ENCODE assay signal across 7 mouse cellular contexts in the genomic region with DNA sequence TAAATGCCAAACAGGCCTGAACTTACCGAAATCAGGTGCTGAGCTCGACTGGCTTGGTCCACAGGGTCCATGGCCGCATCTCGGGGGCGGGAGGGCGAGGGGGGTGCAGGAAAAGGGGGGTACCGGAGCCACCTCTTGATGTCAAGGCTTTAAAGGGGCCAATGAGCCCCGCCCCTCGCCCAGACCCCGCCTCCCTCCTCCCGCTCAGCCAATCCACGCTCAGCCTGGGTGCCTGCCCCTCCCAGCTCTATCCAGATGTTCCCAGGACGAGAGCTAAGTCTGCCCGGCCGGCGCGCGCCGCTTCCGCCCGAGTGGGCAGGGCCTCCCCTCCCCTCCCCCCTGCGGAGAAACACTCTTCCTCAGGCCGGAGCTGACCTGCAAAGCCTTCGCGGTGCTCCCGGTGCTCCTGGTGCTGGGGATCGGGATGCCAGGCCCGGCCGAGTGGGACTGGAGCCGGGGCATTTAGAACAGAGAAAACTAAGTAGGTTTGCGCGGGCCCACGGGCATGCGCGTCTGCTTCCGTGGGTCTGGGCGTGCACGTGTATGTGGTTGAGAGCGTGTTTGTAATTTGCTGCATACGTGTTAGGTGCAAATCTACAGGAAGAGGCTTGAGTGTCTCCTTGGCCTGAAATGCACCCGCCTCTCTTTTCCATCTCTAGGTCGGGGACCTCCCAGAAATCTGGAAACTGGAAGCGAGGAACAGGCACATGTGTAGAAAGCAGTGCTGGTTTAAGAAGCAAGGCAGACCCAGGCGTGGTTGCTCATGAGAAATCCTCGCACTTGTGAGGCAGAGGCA. TPM values are rescaled to one million over a fixed set of nuclear protein-coding genes. Genes with fewer than 3 reads are reported as not detected.
A peak's percentile ranks its signal among the peaks of the same experiment; 100 is the strongest.
DNase-seq lines count a peak whose midpoint lies in the region; ATAC-seq and TF ChIP-seq lines count a peak whose summit lies in the region.

A gene (minus strand): TSS at position 143 of the 796 bp plus-strand sequence.

- peak within 1 kb of the TSS; percentile 72 for H3K27ac ChIP-seq in intestine, postnatal 0 days (ENCODE audit: low read depth, low read length)
- H3K27ac ChIP-seq in limb, embryonic 11.5 days (replicated peaks; ENCODE audit: low read depth, low read length): peak within 1 kb of the TSS; percentile 85
- peak within 1 kb of the TSS; percentile 89 for H3K27ac ChIP-seq in midbrain, embryonic 14.5 days (replicated peaks; ENCODE audit: low read depth, low read length)

- ATAC-seq in intestine, postnatal 0 days: peak; percentile 92
- ATAC-seq in limb, embryonic 11.5 days (ENCODE audit: insufficient number of reproducible peaks, low FRiP score, low TSS enrichment, low read depth): peak; percentile 94
- peak; percentile 95 for ATAC-seq in midbrain, embryonic 14.5 days (ENCODE audit: low FRiP score, low TSS enrichment)

- H3K27me3 ChIP-seq in intestine, postnatal 0 days (replicated peaks; ENCODE audit: control insufficient read depth, insufficient read depth, low read length): no peaks in the 10 kb centered on the region
- no peaks in the 10 kb centered on the region for H3K27me3 ChIP-seq in limb, embryonic 11.5 days (ENCODE audit: control insufficient read depth, insufficient read depth, low read length)
- H3K27me3 ChIP-seq in midbrain, embryonic 14.5 days (ENCODE audit: control insufficient read depth, insufficient read depth, low read length): no peaks in the 10 kb centered on the region

- peak within 1 kb of the TSS; percentile 50 for H3K9ac ChIP-seq in intestine, postnatal 0 days (ENCODE audit: low read depth, low read length)
- peak within 1 kb of the TSS; percentile 78 for H3K9ac ChIP-seq in limb, embryonic 11.5 days (ENCODE audit: low read length)
- peak within 1 kb of the TSS; percentile 74 for H3K9ac ChIP-seq in midbrain, embryonic 14.5 days (replicated peaks; ENCODE audit: low read length)

- DNase-seq in adrenal gland, adult 8-10 months: peak; percentile 92
- DNase-seq in embryo, embryonic 11.5 days (ENCODE audit: low read depth, low spot score): peak; percentile 92
- peak; percentile 93 to 94 for DNase-seq in gastrocnemius, postnatal 4 days (ENCODE audit: low spot score in 2 of 2)
- peak; percentile 97 for DNase-seq in limb, embryonic 11.5 days (ENCODE audit: low spot score)
- peak; percentile 95 for DNase-seq in midbrain, embryonic 14.5 days
- peak; percentile 84 to 91 for DNase-seq in spleen, adult 18-20 months

- under 1% methylated on average over 42 of the region's 45 CpGs for WGBS in intestine, postnatal 0 days
- WGBS in limb, embryonic 11.5 days: under 1% methylated on average over 45 of the region's 45 CpGs
- under 1% methylated on average over 38 of the region's 45 CpGs for WGBS in midbrain, embryonic 14.5 days

- no peaks in the 10 kb centered on the region for H3K36me3 ChIP-seq in intestine, postnatal 0 days (ENCODE audit: control insufficient read depth, insufficient read depth)
- H3K36me3 ChIP-seq in limb, embryonic 11.5 days (ENCODE audit: control insufficient read depth, insufficient read depth, low read length): no peaks in the 10 kb centered on the region
- peaks cover 2% of the 10 kb centered on the region; the same call in 1 of the 2 replicates for H3K36me3 ChIP-seq in midbrain, embryonic 14.5 days (ENCODE audit: control insufficient read depth, insufficient read depth, low read length)

- no peaks in the 10 kb centered on the region for H3K9me3 ChIP-seq in intestine, postnatal 0 days (ENCODE audit: control insufficient read depth)
- no peaks in the 10 kb centered on the region for H3K9me3 ChIP-seq in limb, embryonic 11.5 days (ENCODE audit: control insufficient read depth, low read length)
- H3K9me3 ChIP-seq in midbrain, embryonic 14.5 days (ENCODE audit: control insufficient read depth, low read length): no peaks in the 10 kb centered on the region

- no peaks in the 10 kb centered on the region for H3K4me1 ChIP-seq in intestine, postnatal 0 days (replicated peaks; ENCODE audit: control insufficient read depth, insufficient read depth, low read length)
- H3K4me1 ChIP-seq in limb, embryonic 11.5 days (ENCODE audit: control insufficient read depth, insufficient read depth, low read length): peaks cover 23% of the 10 kb centered on the region
- peaks cover 32% of the 10 kb centered on the region for H3K4me1 ChIP-seq in midbrain, embryonic 14.5 days (ENCODE audit: control insufficient read depth, insufficient read depth, low read length)

- H3K4me3 ChIP-seq in intestine, postnatal 0 days (ENCODE audit: low read depth, low read length): peak within 1 kb of the TSS; percentile 69
- peak within 1 kb of the TSS; percentile 88 for H3K4me3 ChIP-seq in limb, embryonic 11.5 days (ENCODE audit: low read depth, low read length)
- peak within 1 kb of the TSS; percentile 87 for H3K4me3 ChIP-seq in midbrain, embryonic 14.5 days (replicated peaks; ENCODE audit: low read depth, low read length)

- peak within 1 kb of the TSS; percentile 82 for H3K4me2 ChIP-seq in intestine, postnatal 0 days (replicated peaks; ENCODE audit: low read depth)
- H3K4me2 ChIP-seq in limb, embryonic 11.5 days (ENCODE audit: low read depth, severe bottlenecking): peak within 1 kb of the TSS; percentile 68
- H3K4me2 ChIP-seq in midbrain, embryonic 14.5 days (ENCODE audit: low read length): peak within 1 kb of the TSS; percentile 84

- TF ChIP-seq CTCF in intestine, postnatal 0 days (IDR thresholded peaks at IDR 0.05; ENCODE audit: low read depth): no peak

RNA-seq across cellular contexts. Expression of the gene that starts here (rescaled TPM):
- total RNA-seq in adrenal gland, adult 8-10 months (2022): 10 to 100 TPM; 20.2 to 54.8 (median 28.3) TPM
- total RNA-seq in gastrocnemius, postnatal 4 days (2021): 10 to 100 TPM; 37.2 to 39.4 TPM
- polyA plus RNA-seq in intestine, postnatal 0 days (2015; fragmentation: Nextera tagmentation; extraction: Ambion mirVana): 1.8 and 2.1 TPM in 2 replicates
- polyA plus RNA-seq in limb, embryonic 11.5 days (2014; fragmentation: Nextera tagmentation; extraction: Ambion mirVana): 14.2 and 15.6 TPM in 2 replicates
- 16.8 and 17.6 TPM in 2 replicates for polyA plus RNA-seq in midbrain, embryonic 14.5 days (2014; fragmentation: Nextera tagmentation; extraction: Ambion mirVana)

Comparison
In these comparisons a context has a peak if more than half of its experiments do, and no peak if none do; other contexts are left out.
1. Peak in every context shown above with its lines: DNase-seq, ATAC-seq, H3K4me3 ChIP-seq and H3K27ac ChIP-seq.